Mouse (Mus musculus) small intestine, adult 2 months (tissue): ENCODE data around the gene Mettl27. TPM values are rescaled to one million over a fixed set of nuclear protein-coding genes. Genes with fewer than 3 reads are reported as not detected.

ENCODE experiments used
- H3K27ac ChIP-seq: fragments of 200-500 bp; 2 replicates; pipeline ENCODE4 v1.5.1; 2012; ENCODE audit warnings: low read depth, low read length, control low read depth, inconsistent platforms; ENCODE audit not compliant: insufficient read depth
- H3K27me3 ChIP-seq: fragments of 200-500 bp; 2 replicates; pipeline ENCODE4 v1.6.1; 2012; ENCODE audit warnings: mild to moderate bottlenecking, moderate library complexity, low read length, inconsistent platforms; ENCODE audit not compliant: control insufficient read depth, insufficient read depth
- H3K36me3 ChIP-seq: fragments of 200-500 bp; 2 replicates; pipeline ENCODE4 v1.6.1; 2012; ENCODE audit warnings: mild to moderate bottlenecking, low read length, control low read depth, inconsistent platforms; ENCODE audit not compliant: control insufficient read depth, insufficient read depth
- H3K4me1 ChIP-seq: fragments of 200-500 bp; 2 replicates; pipeline ENCODE4 v1.6.1; 2012; ENCODE audit warnings: low read length, inconsistent platforms, mixed read lengths; ENCODE audit not compliant: control insufficient read depth, insufficient read depth, insufficient read length
- H3K4me3 ChIP-seq: fragments of 200-500 bp; 2 replicates; pipeline ENCODE4 v1.5.1; 2012; ENCODE audit warnings: low read depth, mild to moderate bottlenecking, control low read depth, inconsistent platforms, low read length, moderate library complexity
- CTCF ChIP-seq: fragments of 200-500 bp; IDR thresholded peaks from 2 replicates; pipeline ENCODE4 v1.5.1; 2012; ENCODE audit warnings: low read depth, mild to moderate bottlenecking, control low read depth, inconsistent platforms, low read length, moderate library complexity, mixed read lengths; ENCODE audit not compliant: insufficient replicate concordance, insufficient read length; ENCODE audit errors: extremely low read depth
- POLR2A ChIP-seq: fragments of 200-500 bp; IDR thresholded peaks from 2 replicates; pipeline ENCODE4 v1.6.1; 2012; ENCODE audit warnings: low read depth, mild to moderate bottlenecking, control low read depth, inconsistent platforms, low read length, moderate library complexity
- WGBS: fragments of 180-500 bp; shearing (Covaris S2); methylation state at CpG from one replicate; pipeline ENCODE4 v1.1.7; 2018; 5-methylcytosine and 5-hydroxymethylcytosine counted together
- polyA plus RNA-seq: library from polyadenylated mRNA; depleted of rRNA; stranded (reverse); fragments of >200 nt; gene quantifications from 2 replicates; pipeline ENCODE4 v1.2.3, GENCODE M21; 2012; rRNA removed

Gene Mettl27
- polyA plus RNA-seq = 8.2 and 21.4 TPM in 2 replicates

- H3K27me3 ChIP-seq = no peaks in the 10 kb centered on the region
- H3K36me3 ChIP-seq = no peaks in the 10 kb centered on the region
- H3K4me3 ChIP-seq = peak within 1 kb of the TSS; percentile 98
- H3K4me1 ChIP-seq = peaks cover 6% of the 10 kb centered on the region
- peak within 1 kb of the TSS; percentile 98 for H3K27ac ChIP-seq
- TF ChIP-seq POLR2A (no peak), CTCF (no peak)
- WGBS = 1% methylated on average over 41 of the region's 41 CpGs
Observed at GRCm38 (mm10) chr5:134932179-134932902, at the start of gene Mettl27. TSS of gene Mettl27 (plus strand) at chr5:134932368.

GRCm38 (mm10) chr5:134883077-134883476, 49.1 kb upstream of the Mettl27 start:
- WGBS = 63% methylated on average over 3 of the region's 3 CpGs
- H3K4me1 ChIP-seq = no peaks in the 10 kb centered on the region
- no peaks in the 10 kb centered on the region for H3K27me3 ChIP-seq
- no peak overlapping the region for H3K4me3 ChIP-seq
- H3K36me3 ChIP-seq = no peaks in the 10 kb centered on the region
- H3K27ac ChIP-seq = no peak overlapping the region
- TF ChIP-seq POLR2A (no peak), CTCF (no peak)

DNA sequence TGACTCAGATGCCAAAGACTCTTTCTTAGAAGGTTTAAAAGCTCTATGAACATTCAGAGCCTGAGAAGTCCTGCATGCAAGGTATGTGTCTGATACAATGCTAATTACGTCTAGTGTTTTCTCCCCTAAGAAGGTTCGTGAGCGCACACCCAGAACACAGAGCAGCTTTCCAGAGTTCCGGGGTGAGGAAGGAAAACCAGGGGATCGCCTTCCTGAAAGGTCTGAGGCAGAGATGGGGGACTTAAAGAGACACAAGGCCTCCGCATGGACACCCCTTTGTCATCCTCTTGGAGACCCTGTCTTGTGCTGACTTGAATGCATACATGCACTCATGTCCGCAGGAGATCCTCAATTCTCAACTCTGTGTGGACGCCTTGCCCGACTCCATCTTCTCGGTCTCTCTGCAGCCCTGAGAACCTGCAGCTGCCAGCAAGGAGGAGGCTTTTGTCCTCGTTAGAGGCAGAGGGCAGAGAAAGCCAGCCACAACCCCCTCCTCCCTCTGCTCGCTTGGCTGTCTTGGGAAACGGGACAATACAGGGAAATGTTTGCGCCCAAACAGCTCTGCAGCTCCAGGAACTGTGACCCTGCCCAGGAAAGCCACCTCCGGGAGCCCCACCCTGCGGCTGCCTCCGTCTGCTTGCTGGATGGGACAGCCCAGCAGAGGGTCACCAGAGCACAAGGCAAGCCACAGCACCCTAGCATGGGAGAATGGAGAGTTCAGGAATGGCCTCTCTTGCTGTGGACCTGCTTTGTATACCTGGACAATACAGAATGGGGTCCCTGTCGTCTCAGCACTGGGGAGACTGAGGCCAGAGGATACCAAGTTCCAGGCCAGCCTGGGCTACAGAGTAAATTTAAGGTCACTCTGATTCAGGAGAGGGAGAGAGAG, 44.5 kb upstream of the Mettl27 start:
- 48% methylated on average over 18 of the region's 18 CpGs for WGBS
- Histone ChIP-seq H3K36me3 (no peaks in the 10 kb centered on the region), H3K4me3 (no peak overlapping the region), H3K4me1 (no peaks in the 10 kb centered on the region), H3K27ac (peak overlapping the region; percentile 53; the same call in 1 of the 2 replicates), H3K27me3 (no peaks in the 10 kb centered on the region)
- TF ChIP-seq POLR2A (no peak), CTCF (no peak)

- no peak overlapping the region for H3K27ac ChIP-seq
- 78% methylated on average over 7 of the region's 7 CpGs for WGBS
Observed at GRCm38 (mm10) chr5:134888505-134888904, 43.7 kb upstream of the Mettl27 start.

GRCm38 (mm10) chr5:134890601-134891054, 41.5 kb upstream of the Mettl27 start:
- TF ChIP-seq CTCF = no peak
- TF ChIP-seq POLR2A = no peak
- Histone ChIP-seq H3K27me3 (no peaks in the 10 kb centered on the region), H3K4me1 (no peaks in the 10 kb centered on the region), H3K4me3 (no peak overlapping the region), H3K27ac (no peak overlapping the region), H3K36me3 (no peaks in the 10 kb centered on the region)
- WGBS = 73% methylated on average over 6 of the region's 6 CpGs

More at GRCm38 (mm10) chr5:134888505-134888904, 43.7 kb upstream of the Mettl27 start:
- TF ChIP-seq CTCF (no peak), POLR2A (no peak)
- no peaks in the 10 kb centered on the region for H3K36me3 ChIP-seq
- no peak overlapping the region for H3K4me3 ChIP-seq
- no peaks in the 10 kb centered on the region for H3K4me1 ChIP-seq
- no peaks in the 10 kb centered on the region for H3K27me3 ChIP-seq

DNA sequence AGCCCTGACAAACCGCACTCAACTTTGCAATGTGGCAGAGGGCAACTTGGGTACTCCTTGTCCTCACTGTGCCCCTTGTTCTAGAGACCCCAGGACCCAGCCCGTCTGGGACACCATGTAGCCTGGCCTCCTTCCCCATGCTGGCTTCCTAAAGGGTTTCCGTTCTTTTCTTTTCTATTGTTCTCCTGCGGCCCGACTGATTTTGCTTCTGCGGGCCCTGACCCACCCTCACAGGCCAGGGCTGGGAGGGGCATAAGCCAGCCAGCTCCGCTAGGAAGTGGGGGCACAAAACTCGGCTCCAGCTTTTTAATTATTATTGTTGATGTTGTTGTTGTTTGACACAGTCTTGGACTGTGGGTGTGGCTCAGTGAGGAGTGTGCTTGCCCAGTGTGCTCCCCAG, 40.6 kb upstream of the Mettl27 start:
- no peaks in the 10 kb centered on the region for H3K27me3 ChIP-seq
- 68% methylated on average over 8 of the region's 8 CpGs for WGBS
- TF ChIP-seq POLR2A (no peak), CTCF (no peak)
- H3K4me3 ChIP-seq = no peak overlapping the region
- H3K27ac ChIP-seq = no peak overlapping the region; the same call in 1 of the 2 replicates
- no peaks in the 10 kb centered on the region for H3K4me1 ChIP-seq
- no peaks in the 10 kb centered on the region for H3K36me3 ChIP-seq

DNA sequence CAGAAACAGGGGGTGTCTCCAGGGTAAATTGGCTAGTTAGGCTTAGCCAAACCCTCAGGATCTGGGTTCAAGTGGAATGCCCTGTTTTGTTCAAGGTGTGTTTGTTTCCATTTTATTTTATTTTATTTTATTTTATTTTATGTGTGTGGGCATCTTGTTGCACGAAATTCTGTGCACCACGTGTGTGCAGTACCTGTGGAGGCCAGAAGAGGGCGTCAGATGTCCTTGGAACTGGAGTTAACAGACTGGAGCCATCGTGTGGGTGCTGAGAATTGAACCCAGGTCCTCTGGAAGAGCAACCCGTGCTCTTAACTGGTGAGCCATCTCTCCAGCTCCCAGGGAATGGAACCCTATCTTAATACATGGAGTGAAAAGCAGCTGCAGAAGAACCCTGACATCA, 39.5 kb upstream of the Mettl27 start:
- Histone ChIP-seq H3K27ac (no peak overlapping the region), H3K27me3 (no peaks in the 10 kb centered on the region), H3K4me1 (no peaks in the 10 kb centered on the region), H3K4me3 (no peak overlapping the region), H3K36me3 (no peaks in the 10 kb centered on the region)
- 76% methylated on average over 5 of the region's 5 CpGs for WGBS
- TF ChIP-seq POLR2A = no peak
- TF ChIP-seq CTCF = no peak
